Mouse (Mus musculus) 3T3-L1 (cell line): ENCODE data around the gene Cuedc1.

Experiments used
- DNase-seq: peaks from one replicate; pipeline ENCODE4 v3.0.0-alpha.2; 2015; ENCODE audit warnings: low read depth, low spot score

The Cuedc1 gene

GRCm38 (mm10) chr11:88203712-88204532 lies 106.1 kb downstream of the Cuedc1 start, which contains the start of gene Mrps23:
Gene Mrps23 (plus strand): TSS chr11:88204388.
- DNase-seq: peak; percentile 96

- DNase-seq: peak; percentile 23
These were observed 106.9 kb downstream of the Cuedc1 start for GRCm38 (mm10) chr11:88204593-88205368.

GRCm38 (mm10) chr11:88206576-88206975 lies 108.7 kb downstream of the Cuedc1 start:
- peak; percentile 82 for DNase-seq

- DNase-seq: no peak
These were observed 109.8 kb downstream of the Cuedc1 start for GRCm38 (mm10) chr11:88207697-88208096.

- no peak for DNase-seq
These were observed 114.1 kb downstream of the Cuedc1 start for GRCm38 (mm10) chr11:88211824-88212582.

GRCm38 (mm10) chr11:88213757-88214156 lies 115.9 kb downstream of the Cuedc1 start:
- DNase-seq: no peak

- peak; percentile 34 for DNase-seq
These were observed 117.3 kb downstream of the Cuedc1 start for GRCm38 (mm10) chr11:88214881-88215831.

- DNase-seq: peak; percentile 76
These were observed 118.4 kb downstream of the Cuedc1 start for GRCm38 (mm10) chr11:88216231-88216685.

- DNase-seq: no peak
These were observed 120.3 kb downstream of the Cuedc1 start for GRCm38 (mm10) chr11:88218155-88218554.

GRCm38 (mm10) chr11:88218586-88218985 lies 120.7 kb downstream of the Cuedc1 start:
- DNase-seq: no peak

- no peak for DNase-seq
These were observed 124.1 kb downstream of the Cuedc1 start for GRCm38 (mm10) chr11:88221929-88222475.

- no peak for DNase-seq
These were observed 129.4 kb downstream of the Cuedc1 start for GRCm38 (mm10) chr11:88227001-88227957.

- DNase-seq: no peak
These were observed 133.4 kb downstream of the Cuedc1 start for GRCm38 (mm10) chr11:88231213-88231790.

GRCm38 (mm10) chr11:88233528-88234427 lies 135.9 kb downstream of the Cuedc1 start:
- peak; percentile 84 for DNase-seq

GRCm38 (mm10) chr11:88234789-88235188 lies 136.9 kb downstream of the Cuedc1 start:
- no peak for DNase-seq

GRCm38 (mm10) chr11:88235221-88236203 lies 137.7 kb downstream of the Cuedc1 start:
- DNase-seq: peak; percentile 90
